Mouse (Mus musculus): ENCODE results near the gene Paqr4.

The Paqr4 gene

DNA sequence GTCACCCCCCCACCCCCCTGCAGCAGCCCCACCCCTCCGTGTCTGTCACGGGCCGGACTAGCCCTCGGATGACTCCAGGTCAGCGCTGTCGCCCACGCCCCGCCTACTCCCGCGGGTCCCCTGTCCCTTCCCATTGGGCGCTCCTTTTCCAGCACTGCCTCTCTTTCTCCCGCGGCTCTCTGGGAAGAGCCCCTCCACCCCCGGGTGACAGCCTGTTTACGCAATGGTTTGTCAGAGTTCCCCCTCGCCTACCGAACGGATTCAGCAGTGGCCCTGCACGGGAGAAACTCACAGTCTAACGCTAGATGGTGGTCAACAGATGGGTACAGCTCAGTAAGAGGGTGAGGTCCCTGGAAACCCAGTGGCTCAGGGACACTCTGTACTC is 13.9 kb downstream of the Paqr4 start:
- peak; percentile 43 for DNase-seq (ENCODE audit: low read depth, low spot score)

GRCm38 (mm10) chr17:23725999-23726757 is 14.5 kb downstream of the Paqr4 start, which contains the start of gene Pkmyt1:
Gene Pkmyt1, plus strand, starts transcription at chr17:23726336.
- DNase-seq (ENCODE audit: low read depth, low spot score): peak; percentile 91

DNA sequence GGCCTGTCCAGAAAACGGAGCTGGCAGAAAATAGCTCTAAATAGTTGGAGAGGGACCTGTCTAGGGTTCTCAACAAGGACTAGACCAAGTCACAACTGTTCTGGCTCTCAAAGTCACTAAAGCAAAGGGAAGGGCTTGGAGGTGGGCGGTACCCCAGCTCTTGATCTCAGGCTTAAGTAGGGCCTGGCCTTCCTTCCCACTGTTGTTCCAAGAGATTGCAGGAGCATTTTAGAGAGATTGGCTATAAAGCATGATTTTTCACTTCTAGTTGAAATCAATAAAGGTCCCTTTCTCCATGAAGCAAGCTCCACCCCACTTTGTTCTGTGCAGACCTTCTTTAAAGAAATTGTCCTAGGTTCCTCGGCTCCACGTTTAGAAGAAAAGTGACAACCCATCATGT is 15.2 kb downstream of the Paqr4 start:
- no peak for DNase-seq (ENCODE audit: low read depth, low spot score)

DNA sequence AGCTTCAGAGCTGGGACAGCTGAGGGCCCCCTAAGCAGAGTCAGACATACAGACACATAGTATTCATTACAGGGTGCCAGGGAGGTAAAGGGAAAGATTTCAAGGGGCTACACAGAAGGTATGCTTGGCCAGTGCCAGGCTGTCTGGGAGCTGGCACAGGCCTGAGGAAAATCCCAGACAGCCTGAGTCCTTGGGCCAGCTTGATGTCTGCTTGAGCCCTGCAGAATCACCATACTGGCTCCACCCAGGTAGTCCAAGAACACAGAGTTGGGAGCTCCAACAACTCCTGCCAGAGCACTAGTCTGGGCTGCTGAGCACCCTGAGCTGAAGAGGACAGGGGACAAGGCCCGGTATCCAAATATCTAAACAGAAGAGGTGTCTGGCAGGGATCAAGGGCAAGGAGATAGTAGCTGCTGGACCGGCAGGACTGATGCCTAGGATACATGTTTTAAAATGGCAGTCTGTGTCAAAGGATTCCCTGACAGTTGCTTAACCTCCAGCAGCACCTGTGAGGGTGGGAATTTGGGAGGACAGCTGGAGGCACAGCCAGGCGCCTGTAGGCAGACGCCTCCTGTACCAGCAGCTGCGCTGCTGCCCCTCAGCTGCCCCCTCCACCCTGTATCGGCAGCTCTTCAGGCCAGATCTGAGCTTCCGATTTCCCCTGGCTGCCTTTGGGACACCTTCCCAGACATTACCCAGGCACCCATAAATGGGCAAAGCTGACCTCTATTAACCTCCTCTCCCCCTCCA is 18.1 kb downstream of the Paqr4 start, which contains the start of gene 1520401A03Rik:
Gene 1520401A03Rik (minus strand): TSS at position 408 of the 750 bp plus-strand sequence.
- no peak for DNase-seq (ENCODE audit: low read depth, low spot score)

DNA sequence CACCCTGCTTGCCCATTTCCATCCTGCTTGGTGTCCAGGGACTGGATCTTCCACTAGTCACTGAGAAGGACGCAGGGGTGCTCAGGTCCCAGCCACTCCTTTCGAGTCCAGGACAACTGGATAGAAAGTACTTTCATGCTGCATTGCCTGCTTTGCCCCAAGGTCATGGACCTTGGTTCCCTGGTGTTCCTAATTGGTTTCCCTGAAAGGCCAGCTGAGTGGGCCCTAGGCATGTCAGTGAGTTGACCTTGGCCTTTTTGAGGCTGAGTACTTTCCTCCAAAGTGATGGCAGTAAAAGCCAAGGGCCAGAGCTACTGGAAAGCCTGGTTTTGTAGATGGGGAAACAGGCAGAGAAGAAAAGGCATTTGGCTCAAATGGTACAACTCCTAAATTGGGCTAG is 18.8 kb downstream of the Paqr4 start:
- no peak for DNase-seq (ENCODE audit: low read depth, low spot score)

DNA sequence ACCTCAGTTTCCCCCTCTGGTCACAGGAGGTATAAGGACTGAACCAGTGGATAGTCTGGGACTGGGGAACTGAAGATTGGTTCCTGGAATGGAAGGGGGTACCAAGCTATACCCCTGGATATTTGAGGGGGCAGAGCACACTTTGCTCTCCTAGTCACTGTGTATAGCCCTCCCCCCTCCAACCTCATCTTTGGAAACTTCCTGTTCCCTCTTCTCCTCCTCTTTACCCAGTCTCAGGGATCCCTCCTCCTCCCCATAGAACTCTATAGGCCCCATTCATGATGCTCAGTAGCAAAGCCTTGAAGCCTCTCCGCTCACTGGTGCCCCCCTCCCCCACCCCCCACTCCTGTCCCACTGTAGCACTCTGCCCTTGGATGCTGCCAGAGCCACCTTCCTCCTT is 21.2 kb downstream of the Paqr4 start:
- no peak for DNase-seq (ENCODE audit: low read depth, low spot score)

DNA sequence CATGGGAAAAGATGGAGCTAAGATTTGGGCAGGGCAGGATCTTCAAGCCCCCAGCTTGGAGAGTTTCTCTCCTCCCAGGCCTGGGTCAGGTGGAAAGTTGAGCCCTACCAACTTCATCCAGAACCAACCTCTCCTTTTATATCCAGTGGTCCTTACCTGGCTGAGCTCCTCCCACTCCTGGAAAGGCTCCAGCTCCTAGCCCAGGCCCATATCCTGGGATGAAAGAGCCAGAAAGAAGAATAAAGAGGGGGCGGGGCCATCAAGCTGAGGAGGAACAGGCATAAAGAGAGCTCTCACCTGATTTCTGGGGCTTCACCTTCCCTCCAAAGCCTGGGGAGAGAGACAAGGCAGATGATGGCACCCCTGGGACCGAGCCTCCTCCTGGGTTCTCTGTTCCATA is 23.7 kb downstream of the Paqr4 start:
- DNase-seq (ENCODE audit: low read depth, low spot score): no peak

DNA sequence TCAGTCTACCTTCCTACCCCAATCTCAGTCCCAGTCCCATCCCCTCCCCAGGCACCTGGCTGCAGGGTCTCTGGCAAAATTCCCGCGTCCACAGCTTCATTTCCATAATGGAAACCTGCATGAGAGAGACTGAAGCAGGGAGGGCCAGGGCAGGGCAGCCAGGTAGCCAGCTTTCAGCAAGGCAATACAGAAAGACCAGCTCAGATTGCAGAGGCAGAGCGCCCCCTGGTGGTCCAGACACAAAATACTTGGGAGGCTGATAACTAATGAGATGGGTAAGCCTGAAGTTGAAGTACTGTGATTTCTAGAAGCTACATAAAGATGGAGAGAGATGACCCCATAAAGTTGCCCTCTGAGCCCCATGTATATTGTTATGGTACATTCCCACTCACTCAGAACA is 34.5 kb downstream of the Paqr4 start:
- DNase-seq (ENCODE audit: low read depth, low spot score): peak; percentile 52

GRCm38 (mm10) chr17:23705525-23706104 is 35.1 kb downstream of the Paqr4 start:
- no peak for DNase-seq (ENCODE audit: low read depth, low spot score)

GRCm38 (mm10) chr17:23704741-23705140 is 35.9 kb downstream of the Paqr4 start:
- DNase-seq (ENCODE audit: low read depth, low spot score): no peak

- DNase-seq (ENCODE audit: low read depth, low spot score): no peak
Observed at GRCm38 (mm10) chr17:23703301-23703700, 37.4 kb downstream of the Paqr4 start.

GRCm38 (mm10) chr17:23700079-23700478 is 40.6 kb downstream of the Paqr4 start:
- DNase-seq (ENCODE audit: low read depth, low spot score): no peak

DNA sequence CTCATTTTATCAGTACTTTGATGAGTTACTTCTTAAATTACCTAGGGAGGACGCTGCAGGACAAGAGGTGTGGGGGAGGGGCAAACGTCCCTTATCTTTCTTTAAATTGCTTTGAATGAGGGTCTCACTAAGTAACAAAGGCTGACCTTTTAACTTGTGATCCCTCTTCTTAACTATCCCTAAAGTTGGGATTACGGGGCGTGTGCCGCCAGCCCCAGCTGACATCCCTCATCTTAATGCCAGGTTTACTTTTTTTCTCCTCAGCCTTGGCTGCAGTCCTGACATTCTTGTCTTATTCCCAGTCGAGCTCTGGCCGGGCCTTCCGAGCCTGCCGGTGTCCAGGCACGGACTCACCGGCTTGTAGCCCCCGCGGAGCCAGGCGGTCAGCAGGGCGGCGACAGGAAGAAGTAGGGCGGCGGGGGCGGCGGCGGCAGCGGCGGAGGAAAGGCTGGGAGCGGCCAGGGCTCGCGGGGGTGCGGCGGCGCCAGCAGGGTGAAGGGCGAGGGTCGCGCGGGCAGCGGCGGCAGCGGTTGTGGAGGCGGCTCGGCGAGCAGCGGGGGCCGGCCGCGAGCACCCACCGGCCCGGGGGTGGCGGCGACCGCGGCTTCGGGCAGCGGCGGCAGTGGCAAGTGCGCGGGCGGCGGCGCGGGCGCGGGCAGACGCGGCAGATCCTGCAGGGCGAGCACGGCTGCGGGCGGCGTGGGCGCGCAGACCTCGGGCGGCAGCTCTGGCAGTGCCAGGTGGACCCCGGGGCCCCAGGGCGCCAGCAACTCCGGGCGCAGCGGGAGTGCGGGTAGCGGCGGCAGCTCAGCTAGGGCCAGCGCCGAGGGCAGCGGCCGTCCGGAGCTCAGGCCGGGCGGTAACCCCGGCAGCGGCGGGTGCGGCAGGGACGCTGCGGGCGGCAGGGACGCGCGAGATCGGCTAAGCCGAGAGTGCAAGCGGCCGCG is 41.3 kb downstream of the Paqr4 start:
- DNase-seq (ENCODE audit: low read depth, low spot score): no peak

- no peak for DNase-seq (ENCODE audit: low read depth, low spot score)
Observed at GRCm38 (mm10) chr17:23695801-23696200, 44.9 kb downstream of the Paqr4 start.

DNA sequence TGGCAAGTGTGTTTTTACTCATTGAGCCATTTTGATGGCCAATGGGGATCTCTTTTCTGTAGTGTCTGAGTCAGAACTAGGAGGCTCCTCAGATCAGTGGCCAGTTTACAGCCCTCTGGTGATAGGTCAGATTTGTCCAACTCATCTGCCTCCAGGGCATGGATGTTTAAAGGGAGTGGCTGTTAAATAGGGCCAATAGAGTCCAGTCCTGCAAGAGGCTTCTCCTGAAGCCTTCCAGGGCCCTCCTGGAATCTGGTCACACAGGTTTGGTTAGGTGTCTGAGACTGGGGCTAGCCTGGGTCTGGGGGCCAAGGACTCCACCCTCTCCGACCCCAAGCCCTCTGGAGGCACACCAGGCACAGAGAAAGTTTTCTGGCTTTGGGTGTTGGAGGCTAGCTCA is 46.2 kb downstream of the Paqr4 start:
- DNase-seq (ENCODE audit: low read depth, low spot score): no peak
